20 mouse cellular contexts compared by ENCODE assay signal in genomic region chr7:98774597-98774996, GRCm38 (mm10).
A peak's percentile ranks its signal among the peaks of the same experiment; 100 is the strongest.
DNase-seq lines count a peak whose midpoint lies in the region; ATAC-seq and TF ChIP-seq lines count a peak whose summit lies in the region.
"Had no signal": no experiment of that assay in that cellular context is flagged by ENCODE, and none has a peak within 500 bp of the region (broad histone marks: within the 10 kb centered on the region; RNA-seq: fewer than 3 reads in every experiment).

No protein-coding gene starts in this region.

- H3K36me3 ChIP-seq in liver, adult 2 months (ENCODE audit: control insufficient read depth, insufficient read depth, low read length): no peaks in the 10 kb centered on the region
- H3K36me3 ChIP-seq in thymus, adult 2 months (ENCODE audit: control insufficient read depth, insufficient read depth, low read length): no peaks in the 10 kb centered on the region
- no peaks in the 10 kb centered on the region for H3K36me3 ChIP-seq in stomach, postnatal 0 days (ENCODE audit: control insufficient read depth, insufficient read depth, low read length)
- H3K36me3 ChIP-seq: embryonic facial prominence, embryonic 12.5 days; limb, embryonic 10.5 days; midbrain, embryonic 13.5 days had no signal

- DNase-seq in CD4-positive, CD25-positive, alpha-beta regulatory T cell, adult 2 months (ENCODE audit: low read depth, low spot score): peak; percentile 35
- no peak for DNase-seq in liver, adult 2 months (ENCODE audit: extremely low read depth, low read depth, low spot score)
- no peak for DNase-seq in liver
- peak; percentile 48 for DNase-seq in thymus, postnatal 4 days
- DNase-seq in thymus, adult 2 months: no peak
- DNase-seq in stomach, postnatal 0 days (ENCODE audit: low spot score): no peak
- no peak for DNase-seq in embryo, embryonic 11 days
- DNase-seq: adrenal gland, adult 2 months; cerebellum, postnatal 14 days; heart, adult 11 months; kidney, adult 9 months; right cerebral cortex, postnatal 14 days; thymus, postnatal 36 days had no signal

- no peak for ATAC-seq in CD4-positive, CD25-positive, alpha-beta regulatory T cell, adult 4 months
- ATAC-seq in stomach, postnatal 0 days (ENCODE audit: low FRiP score, low TSS enrichment): no peak
- ATAC-seq: midbrain, embryonic 13.5 days; Patski had no signal

- TF ChIP-seq POLR2A in liver, adult 2 months (IDR thresholded peaks at IDR 0.05; ENCODE audit: extremely low read depth, insufficient read depth, low read length): no peak
- no peak for TF ChIP-seq POLR2A in thymus, adult 2 months (IDR thresholded peaks at IDR 0.05; ENCODE audit: control insufficient read depth, extremely low read depth, insufficient read depth, low read length, poor library complexity)

- no peaks in the 10 kb centered on the region for H3K79me2 ChIP-seq in liver, adult 2 months (ENCODE audit: control insufficient read depth, insufficient read depth, low read length)

- no peaks in the 10 kb centered on the region for H3K9me3 ChIP-seq in stomach, postnatal 0 days (ENCODE audit: control insufficient read depth, low read length)
- H3K9me3 ChIP-seq: embryonic facial prominence, embryonic 12.5 days; limb, embryonic 10.5 days; midbrain, embryonic 13.5 days had no signal

- H3K27ac ChIP-seq in liver, adult 2 months (replicated peaks; ENCODE audit: insufficient read depth, low read depth, low read length): no peak overlapping the region
- no peak overlapping the region for H3K27ac ChIP-seq in thymus, adult 2 months (ENCODE audit: control insufficient read depth, insufficient read depth, low read length)
- no peak overlapping the region for H3K27ac ChIP-seq in stomach, postnatal 0 days (replicated peaks)
- H3K27ac ChIP-seq: embryonic facial prominence, embryonic 12.5 days; hindbrain, embryonic 14.5 days; limb, embryonic 10.5 days; macrophage; midbrain, embryonic 13.5 days had no signal

- no peaks in the 10 kb centered on the region for H3K4me1 ChIP-seq in liver, adult 2 months (ENCODE audit: control insufficient read depth, insufficient read depth, low read length)
- peaks cover 6% of the 10 kb centered on the region; the same call in 1 of the 2 replicates for H3K4me1 ChIP-seq in thymus, adult 2 months (replicated peaks; ENCODE audit: control insufficient read depth, insufficient read depth, low read length)
- peaks cover 5% of the 10 kb centered on the region; the same call in 1 of the 2 replicates for H3K4me1 ChIP-seq in stomach, postnatal 0 days (replicated peaks; ENCODE audit: control insufficient read depth, insufficient read depth)

- no peaks in the 10 kb centered on the region; the same call in 1 of the 2 replicates for H3K27me3 ChIP-seq in liver, adult 2 months (ENCODE audit: control insufficient read depth, insufficient read depth, low read length)
- no peaks in the 10 kb centered on the region for H3K27me3 ChIP-seq in thymus, adult 2 months (ENCODE audit: control insufficient read depth, insufficient read depth, low read length)
- no peaks in the 10 kb centered on the region for H3K27me3 ChIP-seq in stomach, postnatal 0 days (ENCODE audit: control insufficient read depth, insufficient read depth, low read length)
- H3K27me3 ChIP-seq: embryonic facial prominence, embryonic 12.5 days; Patski had no signal

- H3K4me3 ChIP-seq in liver, adult 2 months (ENCODE audit: insufficient read depth, low read depth, low read length): no peak overlapping the region
- no peak overlapping the region for H3K4me3 ChIP-seq in thymus, adult 2 months (ENCODE audit: control insufficient read depth, insufficient read depth, low read length)
- H3K4me3 ChIP-seq in stomach, postnatal 0 days (ENCODE audit: low read depth, low read length): no peak overlapping the region
- H3K4me3 ChIP-seq: embryonic facial prominence, embryonic 12.5 days; limb, embryonic 10.5 days; midbrain, embryonic 13.5 days had no signal

- H3K9ac ChIP-seq in liver, adult 2 months (ENCODE audit: low read depth, low read length): no peak overlapping the region
- no peak overlapping the region for H3K9ac ChIP-seq in stomach, postnatal 0 days (ENCODE audit: low read length)
- H3K9ac ChIP-seq: embryonic facial prominence, embryonic 12.5 days; hindbrain, embryonic 14.5 days; midbrain, embryonic 13.5 days had no signal

- TF ChIP-seq EP300 in stomach, postnatal 0 days (optimal IDR thresholded peaks at IDR 0.05): no peak

- TF ChIP-seq CTCF in liver, adult 2 months (IDR thresholded peaks at IDR 0.05; ENCODE audit: low read depth, low read length): 0 out of 2 replicates have a peak, but pooled peaks have one; percentile 14
- no peak for TF ChIP-seq CTCF in thymus, adult 2 months (IDR thresholded peaks at IDR 0.05; ENCODE audit: borderline replicate concordance, control insufficient read depth, extremely low read depth, insufficient read depth, low read length, poor library complexity)
- TF ChIP-seq CTCF in stomach, postnatal 0 days (IDR thresholded peaks at IDR 0.05; ENCODE audit: low read depth): peak; percentile 36

- no peak overlapping the region for H3K4me2 ChIP-seq in stomach, postnatal 0 days (replicated peaks; ENCODE audit: low read depth)
- H3K4me2 ChIP-seq: embryonic facial prominence, embryonic 12.5 days; hindbrain, embryonic 14.5 days; midbrain, embryonic 13.5 days had no signal

- 68% methylated on average over 4 of the region's 4 CpGs for WGBS in liver, adult 2 months
- WGBS in thymus, adult 2 months: 74% methylated on average over 4 of the region's 4 CpGs
- WGBS in stomach, postnatal 0 days: 53% methylated on average over 4 of the region's 4 CpGs

Comparison
In these comparisons a context has a peak if more than half of its experiments do, and no peak if none do; other contexts are left out.
1. DNase-seq: peak in CD4-positive, CD25-positive, alpha-beta regulatory T cell, adult 2 months (single experiment) and thymus, postnatal 4 days (single experiment); none in liver, adult 2 months (single experiment), liver (single experiment), thymus, adult 2 months (single experiment), stomach, postnatal 0 days (single experiment) and embryo, embryonic 11 days (single experiment).